Mouse (Mus musculus) E14TG2a.4 (cell line): Measurements from ENCODE around the gene Gm5294.

Experiments used
- CTCF ChIP-seq: conservative IDR thresholded peaks from 2 replicates; pipeline ENCODE4 v1.5.1; 2014; ENCODE audit warnings: low read length
- POU5F1 ChIP-seq: IDR thresholded peaks from 2 replicates; pipeline ENCODE4 v1.6.1; 2014; ENCODE audit warnings: low read length, borderline replicate concordance

GRCm38 (mm10) chr5:138820717-138821332 lies 945 bp downstream of the Gm5294 start:
- TF ChIP-seq CTCF (no peak), POU5F1 (no peak)
